Mouse (Mus musculus): ENCODE results near the gene Rab40b. TPM values are rescaled to one million over a fixed set of nuclear protein-coding genes. Genes with fewer than 3 reads are reported as not detected.
"Not testable (repeated sequence)": the region's sequence is repeated elsewhere in the genome, so short reads cannot be mapped to it uniquely, and the experiment has no call there.

The Rab40b gene
- polyA plus RNA-seq, 1 experiment from 2014 or later = 14.1 TPM

DNA sequence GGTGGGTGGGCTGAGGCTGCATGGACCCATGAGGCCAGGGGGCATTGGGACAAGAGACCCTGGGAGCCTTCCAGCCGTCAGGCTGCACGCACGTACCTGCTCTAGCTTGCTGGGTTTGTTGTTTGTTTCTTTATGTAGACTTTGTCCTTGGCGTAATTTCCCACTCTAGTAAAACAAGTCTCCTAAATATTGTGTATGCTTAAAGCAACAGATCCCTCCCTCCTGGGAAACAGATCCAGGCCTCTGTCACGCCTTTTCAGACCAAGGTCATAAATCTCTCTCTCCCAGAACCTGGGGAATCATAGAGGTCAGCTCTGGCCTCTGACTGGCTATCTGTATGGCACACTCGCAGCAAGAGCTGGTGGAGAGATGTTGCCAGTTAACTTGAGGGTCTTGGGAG, 80.3 kb downstream of the Rab40b start:
- H3K4me3 ChIP-seq (ENCODE audit: low read length); ATAC-seq; H3K27ac ChIP-seq (ENCODE audit: low read depth, low read length); H3K9me3 ChIP-seq (ENCODE audit: control insufficient read depth, low read length); H3K9ac ChIP-seq (ENCODE audit: low read depth, low read length); H3K4me2 ChIP-seq (ENCODE audit: low read length); H3K4me1 ChIP-seq (ENCODE audit: control insufficient read depth, insufficient read depth, low read depth, low read length); H3K27me3 ChIP-seq (replicated peaks; ENCODE audit: control insufficient read depth, insufficient read depth, low read length): not testable (repeated sequence)
- WGBS = 96% methylated on average over 6 of the region's 6 CpGs
- peaks cover 34% of the 10 kb centered on the region for H3K36me3 ChIP-seq (ENCODE audit: control insufficient read depth, insufficient read depth, low read length)

DNA sequence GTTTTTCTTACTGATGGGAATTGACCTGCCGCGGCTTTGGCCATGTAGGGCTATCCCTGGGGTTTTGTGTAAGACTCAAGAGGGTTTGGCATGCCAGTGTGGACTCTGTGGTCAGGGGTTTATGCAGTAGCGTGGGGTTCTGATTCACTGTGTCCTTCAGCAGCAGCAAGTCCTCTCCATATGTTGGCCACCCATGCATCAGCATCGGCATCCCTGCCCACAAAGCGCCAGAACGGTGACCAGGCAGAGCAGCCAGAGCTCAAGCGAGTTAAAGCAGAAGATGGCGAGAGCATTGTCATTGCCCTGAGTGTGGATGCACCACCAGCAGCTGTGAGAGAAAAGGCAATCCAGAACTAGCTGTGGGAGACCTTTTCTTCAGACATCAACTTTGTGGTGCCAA, 81.4 kb downstream of the Rab40b start:
- Histone ChIP-seq H3K27me3 (replicated peaks; ENCODE audit: control insufficient read depth, insufficient read depth, low read length) (no peaks in the 10 kb centered on the region), H3K9ac (ENCODE audit: low read depth, low read length) (no peak overlapping the region), H3K9me3 (ENCODE audit: control insufficient read depth, low read length) (no peaks in the 10 kb centered on the region), H3K27ac (ENCODE audit: low read depth, low read length) (no peak overlapping the region), H3K4me3 (ENCODE audit: low read length) (no peak overlapping the region), H3K36me3 (ENCODE audit: control insufficient read depth, insufficient read depth, low read length) (peaks cover 39% of the 10 kb centered on the region), H3K4me1 (ENCODE audit: control insufficient read depth, insufficient read depth, low read depth, low read length) (no peaks in the 10 kb centered on the region), H3K4me2 (ENCODE audit: low read length) (no peak overlapping the region)
- no peak for ATAC-seq
- WGBS = 94% methylated on average over 8 of the region's 8 CpGs

Small RNA genes lying within 50 kb of the gene (microRNA-seq; reads per million reads assigned to microRNA genes)
- gene Mir7236 = not detected

Other genes starting within 250 kb of the Rab40b start
- gene Tex19.1, start 242.1 kb downstream of the Rab40b start, polyA plus RNA-seq (2015; fragmentation: Nextera tagmentation; extraction: Ambion mirVana) = not detected in 2 replicates
- gene Uts2r, start 228.0 kb downstream of the Rab40b start, polyA plus RNA-seq (2015; fragmentation: Nextera tagmentation; extraction: Ambion mirVana) = 0.73 and 0.89 TPM in 2 replicates
- 31.4 and 37.9 TPM in 2 replicates for gene Hexdc, start 183.8 kb downstream of the Rab40b start, polyA plus RNA-seq (2015; fragmentation: Nextera tagmentation; extraction: Ambion mirVana)
- gene Ogfod3, start 183.5 kb downstream of the Rab40b start, polyA plus RNA-seq (2015; fragmentation: Nextera tagmentation; extraction: Ambion mirVana) = 32.7 and 33.3 TPM in 2 replicates
- 36.8 and 41.0 TPM in 2 replicates for gene Cybc1, start 158.9 kb downstream of the Rab40b start, polyA plus RNA-seq (2015; fragmentation: Nextera tagmentation; extraction: Ambion mirVana)
- 85.9 and 89.8 TPM in 2 replicates for gene Narf, start 151.0 kb downstream of the Rab40b start, polyA plus RNA-seq (2015; fragmentation: Nextera tagmentation; extraction: Ambion mirVana)
- 11.6 and 12.5 TPM in 2 replicates for gene Foxk2, start 128.3 kb downstream of the Rab40b start, polyA plus RNA-seq (2015; fragmentation: Nextera tagmentation; extraction: Ambion mirVana)
- gene Wdr45b, start 33.8 kb downstream of the Rab40b start, polyA plus RNA-seq (2015; fragmentation: Nextera tagmentation; extraction: Ambion mirVana) = 87.3 and 90.0 TPM in 2 replicates
- gene Fn3krp, start 33.1 kb upstream of the Rab40b start, polyA plus RNA-seq (2015; fragmentation: Nextera tagmentation; extraction: Ambion mirVana) = 8.3 and 12.2 TPM in 2 replicates
- 7.7 and 7.8 TPM in 2 replicates for gene Fn3k, start 46.7 kb upstream of the Rab40b start, polyA plus RNA-seq (2015; fragmentation: Nextera tagmentation; extraction: Ambion mirVana)
- gene Tbcd, start 63.7 kb upstream of the Rab40b start, polyA plus RNA-seq (2015; fragmentation: Nextera tagmentation; extraction: Ambion mirVana) = 60.8 and 64.2 TPM in 2 replicates
- gene Zfp750, start 131.1 kb upstream of the Rab40b start, polyA plus RNA-seq (2015; fragmentation: Nextera tagmentation; extraction: Ambion mirVana) = 0.38 and 0.54 TPM in 2 replicates

Measured in hindbrain, embryonic 16.5 days (tissue).